Mouse (Mus musculus) adrenal gland, postnatal 14 days (tissue): ENCODE data around the gene Smarcc1. TPM values are rescaled to one million over a fixed set of nuclear protein-coding genes. Genes with fewer than 3 reads are reported as not detected.
"Not testable (repeated sequence)": the region's sequence is repeated elsewhere in the genome, so short reads cannot be mapped to it uniquely, and the experiment has no call there.

Experiments used
- DNase-seq: peaks from one replicate; pipeline ENCODE4 v3.0.0; 2021; ENCODE audit warnings: mixed read lengths
- long read RNA-seq, 2 experiments: library from polyadenylated mRNA; stranded (forward); transcript quantifications; one replicate each; pipeline ENCODE4 v2.0.0; 2021
- total RNA-seq: library from RNA; stranded (reverse); gene quantifications from 2 replicates; pipeline ENCODE4 v1.2.3, GENCODE M21; 2021

The Smarcc1 gene
- total RNA-seq: 55.9 and 57.0 TPM in 2 replicates
- long read RNA-seq, experiment 1, partial matches to known transcripts: 8 of 12 reads
- long read RNA-seq, experiment 1, other reads (novel, unspliced or antisense): 4 of 12 reads
- long read RNA-seq, experiment 2, full-length matches to known transcripts: 6 of 18 reads
- long read RNA-seq, experiment 2, partial matches to known transcripts: 12 of 18 reads
- long read RNA-seq, experiment 2, other reads (novel, unspliced or antisense): 0 of 18 reads

DNA sequence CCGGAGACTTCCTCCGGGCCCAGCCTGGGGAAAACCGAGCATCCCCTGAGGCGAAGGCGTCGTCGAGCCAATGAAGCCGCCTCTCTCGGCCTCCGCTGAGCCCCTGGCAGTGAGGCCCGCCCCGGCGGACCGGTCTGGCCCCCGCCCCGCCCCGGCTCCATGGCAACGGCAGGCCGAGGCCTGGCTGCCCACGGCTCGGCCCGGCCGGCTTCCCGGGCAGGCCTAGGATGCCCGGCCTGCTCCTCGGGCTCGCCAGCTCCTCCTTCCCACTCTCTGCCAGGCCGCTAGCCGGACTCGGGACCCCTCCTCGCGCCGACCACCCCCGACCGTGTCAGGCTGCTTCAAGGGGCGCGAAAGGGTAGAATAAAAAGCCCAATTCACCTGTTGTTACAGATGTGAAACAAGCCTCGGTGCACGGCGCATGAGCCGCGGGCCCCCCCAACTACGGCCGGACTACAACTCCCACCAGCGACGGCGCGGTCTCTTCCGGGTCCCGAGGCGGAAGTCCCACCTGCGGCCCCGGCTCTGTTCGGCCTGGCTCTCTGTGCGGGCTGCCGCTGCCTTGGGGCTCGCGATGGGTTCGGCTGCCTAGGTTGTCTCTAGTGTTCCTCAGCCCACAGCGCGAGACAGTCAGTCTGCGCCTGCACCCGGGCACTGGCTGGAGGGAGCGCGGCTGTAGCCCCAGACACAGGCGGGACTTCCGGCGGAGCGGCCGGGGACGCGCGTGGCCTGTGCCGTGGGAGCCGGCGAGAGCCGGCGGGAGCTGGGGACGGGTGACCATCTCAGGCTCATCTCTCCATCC, at the start of gene Smarcc1:
Gene Smarcc1 (plus strand): TSS at position 732 of the 802 bp plus-strand sequence.
- peak; percentile 93 for DNase-seq

DNA sequence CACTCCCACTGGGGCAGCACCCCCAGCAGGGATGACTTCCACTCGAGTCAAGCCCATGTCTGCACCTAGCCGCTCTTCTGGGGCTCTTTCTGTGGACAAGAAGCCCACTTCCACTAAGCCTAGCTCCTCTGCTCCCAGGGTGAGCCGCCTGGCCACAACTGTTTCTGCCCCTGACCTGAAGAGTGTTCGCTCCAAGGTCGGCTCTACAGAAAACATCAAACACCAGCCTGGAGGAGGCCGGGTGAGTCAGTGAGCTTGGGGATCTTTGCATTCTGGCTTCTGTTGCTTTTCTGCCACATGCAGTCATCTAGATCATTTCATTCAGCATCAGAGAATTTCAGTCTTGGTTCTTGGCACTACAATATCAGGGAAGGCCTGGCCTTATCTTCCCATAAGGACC, 48.8 kb upstream of the Smarcc1 start:
- peak; percentile 69 for DNase-seq

DNA sequence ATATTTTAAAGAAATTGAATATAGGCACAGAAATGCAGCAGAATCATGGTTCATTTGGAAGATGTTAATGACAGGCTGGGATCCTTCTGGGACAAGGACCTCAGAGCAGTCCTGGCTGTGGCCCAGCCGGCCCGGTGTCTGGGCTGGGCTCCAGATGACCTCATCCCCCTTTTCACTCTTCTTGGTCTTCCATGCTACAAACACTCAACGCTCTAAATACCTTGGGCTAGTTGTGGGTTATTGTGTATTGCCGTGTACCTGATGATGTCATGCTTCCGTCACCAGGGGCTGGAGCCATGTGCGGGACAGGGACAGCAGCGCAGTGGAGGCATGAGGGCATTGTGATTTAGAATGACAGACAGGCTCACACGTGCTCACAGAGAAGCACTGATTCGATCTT, 47.1 kb upstream of the Smarcc1 start:
- DNase-seq: peak; percentile 83

DNA sequence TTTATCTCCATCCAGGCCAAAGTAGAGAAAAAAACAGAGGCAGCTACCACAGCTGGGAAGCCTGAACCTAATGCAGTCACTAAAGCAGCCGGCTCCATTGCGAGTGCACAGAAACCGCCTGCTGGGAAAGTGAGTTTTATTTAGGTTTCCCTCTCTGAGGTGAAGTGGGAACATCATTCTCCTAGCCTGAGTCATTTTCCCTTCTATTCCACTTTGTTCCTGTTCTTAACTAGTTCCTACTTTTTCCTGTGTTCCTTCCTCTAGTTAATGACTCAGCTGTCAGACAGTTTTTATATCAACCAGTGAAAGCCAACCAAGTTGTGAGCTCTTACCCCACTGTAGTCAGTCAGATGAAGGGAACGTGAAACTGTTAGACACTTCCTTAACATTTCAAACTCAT, 46.5 kb upstream of the Smarcc1 start:
- DNase-seq: no peak

DNA sequence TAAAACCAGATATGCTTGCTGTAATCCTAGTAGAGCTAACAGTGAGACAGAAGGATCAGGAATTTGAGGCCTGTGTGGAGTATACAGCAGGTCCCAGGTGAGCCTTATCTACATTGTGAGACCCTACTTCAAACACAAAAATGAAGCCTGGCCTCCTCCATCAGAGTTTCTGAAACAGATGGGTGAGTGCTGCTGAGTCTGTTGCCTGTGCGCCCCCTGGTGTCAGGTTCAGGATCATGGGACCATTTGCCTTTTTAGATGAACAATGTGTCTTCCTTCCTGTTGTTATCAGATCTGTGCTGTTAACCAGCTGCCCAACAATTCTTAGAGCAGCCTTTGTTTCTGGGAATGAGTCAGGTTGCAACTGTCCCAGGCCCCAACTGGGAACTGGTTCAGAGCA, 45.7 kb upstream of the Smarcc1 start:
- peak; percentile 88 for DNase-seq

DNA sequence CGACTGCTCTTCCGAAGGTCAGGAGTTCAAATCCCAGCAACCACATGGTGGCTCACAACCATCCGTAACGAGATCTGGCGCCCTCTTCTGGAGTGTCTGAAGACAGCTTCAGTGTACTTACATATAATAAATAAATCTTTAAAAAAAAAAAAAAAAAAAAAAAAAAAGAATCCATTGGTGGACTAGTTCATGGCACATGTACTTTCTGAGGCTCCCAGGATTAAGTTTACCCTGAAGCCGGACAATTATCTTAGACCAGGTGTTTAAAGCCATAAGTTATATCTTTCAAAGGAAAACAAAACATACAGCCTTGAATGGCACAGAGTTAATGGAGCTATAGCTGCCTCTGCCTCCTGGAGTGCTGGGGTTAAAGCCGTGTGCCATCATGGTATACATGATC, 41.0 kb upstream of the Smarcc1 start:
- DNase-seq: not testable (repeated sequence)

DNA sequence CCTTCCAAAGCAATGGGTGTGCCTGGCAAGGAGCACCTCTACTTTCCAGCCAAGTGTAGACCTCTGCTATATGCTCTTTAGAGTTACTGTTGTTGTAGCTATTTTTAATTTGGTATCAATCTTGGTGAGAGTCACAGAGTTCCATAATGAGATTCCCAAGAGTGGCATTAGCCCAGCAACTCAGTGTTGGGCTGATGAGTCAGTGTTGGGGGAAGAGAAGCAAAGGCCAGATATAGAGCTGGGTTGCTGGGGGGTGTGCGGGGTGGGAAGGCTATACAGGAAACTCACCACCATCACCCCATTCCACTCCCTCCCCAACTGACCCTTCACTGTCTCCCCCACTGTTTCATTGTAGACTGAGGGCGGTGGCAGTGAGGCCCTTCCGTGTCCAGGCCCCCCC, 36.4 kb upstream of the Smarcc1 start:
- no peak for DNase-seq

DNA sequence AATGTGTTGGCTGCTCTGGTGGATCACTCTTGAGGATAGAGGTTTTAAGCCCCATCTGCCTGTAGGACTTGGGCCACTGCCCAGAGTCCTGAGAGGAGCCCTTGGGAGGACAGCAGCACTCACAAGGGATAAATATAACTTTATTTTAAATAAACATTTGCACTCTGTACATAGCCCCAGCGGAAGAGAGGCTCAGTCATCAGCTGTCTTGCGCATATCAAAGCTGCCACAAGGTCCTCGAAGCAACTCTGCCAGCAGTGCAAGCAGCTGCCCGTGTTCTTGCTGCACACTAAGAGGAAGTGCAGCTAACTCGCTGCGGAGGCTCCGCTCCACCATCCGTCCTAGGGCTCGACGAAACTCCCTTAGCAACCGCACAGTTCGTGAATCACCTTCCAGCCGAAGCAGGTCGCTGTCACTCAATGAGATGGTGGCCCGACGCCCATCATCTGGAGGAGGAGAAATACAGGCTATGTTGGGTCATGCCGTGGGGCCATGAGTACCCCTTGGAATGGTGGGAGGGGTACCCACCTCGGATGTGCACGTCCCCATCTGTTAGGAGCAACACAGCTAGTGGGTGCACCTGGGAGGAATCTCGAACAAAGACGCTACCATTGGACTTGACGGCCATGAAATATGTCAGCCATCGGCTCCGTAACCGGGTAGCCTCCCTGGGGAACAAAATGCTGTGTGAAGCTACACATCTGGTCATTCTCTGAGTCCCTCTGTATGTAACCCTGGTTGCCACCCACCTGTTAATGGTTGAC, 33.1 kb upstream of the Smarcc1 start:
- peak; percentile 29 for DNase-seq

DNA sequence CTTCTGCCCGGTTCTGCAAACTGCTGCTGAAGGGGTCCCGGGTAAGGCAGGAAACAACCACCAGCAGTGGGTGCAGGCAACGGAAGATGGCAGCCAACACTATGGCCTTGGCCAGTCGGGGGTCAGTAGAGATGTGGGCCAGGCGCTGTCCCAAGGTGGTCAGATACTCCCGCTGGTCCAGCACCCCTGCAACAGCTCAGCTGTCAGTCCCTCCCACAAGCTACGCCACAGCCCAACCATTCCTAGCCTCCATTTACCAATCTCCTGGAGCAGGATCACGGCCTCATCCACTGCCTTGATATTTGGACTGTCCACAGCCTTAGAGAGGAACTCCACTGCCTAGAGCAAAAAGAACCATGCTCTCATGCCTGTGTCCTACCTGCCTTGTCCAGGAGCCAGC, 31.8 kb upstream of the Smarcc1 start:
- no peak for DNase-seq

DNA sequence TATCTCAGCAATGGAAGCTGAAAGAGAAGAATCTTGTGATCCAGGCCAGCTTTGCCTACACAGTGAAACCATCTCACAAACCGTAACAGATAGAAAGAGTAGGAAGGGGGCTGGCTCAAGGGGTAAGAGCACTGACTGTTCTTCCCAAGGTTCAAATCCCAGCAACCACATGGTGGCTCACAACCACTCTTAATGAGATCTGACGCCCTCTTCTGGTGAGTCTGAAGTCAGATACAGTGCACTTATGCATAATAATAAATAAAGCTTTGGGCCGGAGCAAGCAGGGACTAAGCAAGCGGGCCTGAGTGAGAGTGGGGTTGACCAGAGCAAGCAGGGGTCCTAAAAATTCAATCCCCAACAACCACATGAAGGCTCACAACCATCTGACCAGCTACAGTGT, 24.2 kb upstream of the Smarcc1 start:
- DNase-seq: peak; percentile 51

DNA sequence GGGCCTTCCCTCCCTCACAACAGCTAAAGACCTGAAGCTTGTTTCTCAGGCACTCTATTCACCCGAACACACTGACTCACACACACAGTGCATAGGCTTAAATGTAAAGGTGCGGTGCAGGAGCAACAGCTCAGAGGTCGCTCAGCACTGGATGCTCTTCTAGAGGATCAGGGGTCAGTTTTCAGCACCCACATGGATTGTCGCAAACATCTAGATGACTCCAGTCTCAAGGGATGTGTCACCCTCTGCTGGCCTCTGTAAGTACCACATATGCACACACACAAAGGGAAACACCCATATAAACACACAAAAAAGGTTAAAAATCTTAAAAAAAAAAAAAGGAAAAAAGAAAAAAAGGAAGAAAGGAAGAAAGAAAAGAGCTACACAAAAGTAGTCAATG, 22.7 kb upstream of the Smarcc1 start:
- no peak for DNase-seq

DNA sequence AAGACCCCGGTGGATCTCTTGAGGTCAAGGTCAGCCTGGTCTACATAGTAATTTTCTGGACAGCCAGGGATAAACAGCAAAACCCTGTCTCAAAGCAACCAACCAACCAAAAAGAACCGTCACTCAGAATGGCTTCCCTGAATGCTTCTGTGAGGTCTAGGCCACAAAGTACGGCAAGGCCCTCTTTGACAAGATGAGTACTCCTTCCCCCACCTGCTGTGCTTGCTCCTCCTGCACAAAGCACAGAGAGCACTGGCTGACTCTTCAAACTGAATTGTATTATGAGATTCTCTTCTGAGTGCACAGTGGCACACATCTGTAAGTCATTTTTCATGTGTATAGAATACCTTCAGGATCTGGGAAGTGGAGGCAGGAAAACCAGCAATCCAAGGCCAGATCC, 19.7 kb upstream of the Smarcc1 start:
- no peak for DNase-seq

DNA sequence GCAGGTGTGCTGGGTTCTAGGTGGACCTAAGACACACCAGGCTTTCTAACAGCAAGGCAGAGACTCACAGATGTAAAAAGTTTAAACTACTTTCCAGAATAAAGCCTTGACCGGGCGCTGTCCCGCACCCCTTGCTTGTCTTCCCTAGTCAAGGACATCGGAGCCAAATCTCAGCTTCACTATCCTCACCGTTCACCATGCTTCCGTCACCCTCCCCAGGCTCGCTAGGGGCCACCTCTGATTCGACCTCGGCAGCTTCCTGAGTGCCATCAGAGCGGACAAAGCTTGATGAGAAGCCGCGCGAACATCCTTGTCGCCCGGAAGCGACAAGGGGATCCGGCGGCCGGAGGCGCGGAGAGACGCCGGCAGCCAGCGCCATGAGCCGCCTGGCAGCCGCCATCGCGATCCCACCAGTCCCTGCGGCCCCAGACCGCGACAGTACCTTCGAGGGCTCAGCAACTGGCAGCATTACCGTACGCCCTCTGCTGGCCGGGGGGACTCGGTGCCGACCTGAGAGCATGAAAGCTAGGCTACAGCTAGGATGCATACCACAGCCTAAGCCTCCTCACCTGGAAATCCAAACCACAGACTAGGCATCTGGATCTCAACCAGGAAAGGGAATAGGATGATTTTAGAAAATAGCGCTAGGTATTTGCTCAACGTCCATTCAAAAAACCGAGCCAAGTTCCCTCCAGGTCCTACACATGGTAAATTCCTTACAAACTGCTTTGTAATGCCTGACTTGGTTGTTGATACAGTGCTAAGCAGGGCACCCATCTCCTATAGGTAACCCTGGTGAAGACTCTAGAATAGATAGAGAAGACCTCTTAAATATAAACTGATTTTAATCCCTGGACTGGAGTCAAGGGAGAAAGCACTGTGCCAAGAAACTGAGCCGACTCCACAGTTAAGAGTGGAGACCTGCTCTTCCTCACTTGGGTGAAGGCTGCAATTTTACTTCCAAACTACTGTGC, 16.6 kb upstream of the Smarcc1 start:
- peak; percentile 98 for DNase-seq

DNA sequence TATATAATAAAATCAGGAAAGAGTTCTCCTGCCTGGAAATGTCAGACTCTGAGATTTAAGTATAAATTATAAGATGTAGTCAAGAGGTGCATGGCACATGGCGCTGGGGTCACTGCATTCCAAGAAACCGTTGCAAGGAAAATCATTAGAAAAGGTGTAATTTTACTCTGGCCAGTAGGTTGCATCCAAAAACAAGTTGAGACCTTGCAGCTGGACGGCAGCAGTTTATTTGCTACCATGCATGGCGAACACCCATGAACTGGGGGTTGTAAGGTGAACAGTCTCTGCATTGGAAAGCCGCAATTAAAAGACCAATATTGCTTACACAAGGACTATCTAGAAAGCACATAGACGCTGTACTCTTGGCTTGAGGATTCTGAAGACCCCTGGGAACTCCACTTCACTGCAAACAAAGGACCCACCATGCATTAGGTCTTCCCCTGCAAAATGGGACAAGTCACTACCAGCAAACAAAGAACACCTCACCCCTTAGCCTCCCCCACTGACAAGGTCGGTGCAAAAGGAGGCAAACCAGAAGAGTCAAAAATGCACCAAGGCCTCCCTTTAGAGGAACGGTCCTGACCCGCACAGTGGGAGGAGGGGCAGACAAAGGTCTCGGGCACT, 1.0 kb upstream of the Smarcc1 start:
- DNase-seq: no peak

DNA sequence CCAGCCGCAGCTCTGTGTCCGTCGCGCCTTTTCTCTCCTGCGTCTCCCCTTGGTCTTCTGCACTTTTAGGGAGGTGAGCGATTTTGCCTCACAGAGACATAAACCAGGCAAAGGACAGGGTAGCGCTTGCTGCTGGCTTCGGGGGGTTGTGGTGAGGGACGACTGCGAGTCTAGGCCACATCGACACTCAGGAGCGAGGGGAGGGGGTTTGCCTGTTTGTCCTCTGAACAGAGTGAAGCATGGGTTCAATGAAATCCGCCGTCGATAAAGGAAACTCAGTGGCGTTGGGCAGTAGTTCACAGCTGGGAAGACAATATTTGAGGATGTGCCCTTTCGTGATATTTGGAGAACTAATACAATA, 251 bp downstream of the Smarcc1 start, which contains the start of gene Dhx30:
Gene Dhx30 (minus strand): TSS at position 52 of the 361 bp plus-strand sequence.
- DNase-seq: no peak

DNA sequence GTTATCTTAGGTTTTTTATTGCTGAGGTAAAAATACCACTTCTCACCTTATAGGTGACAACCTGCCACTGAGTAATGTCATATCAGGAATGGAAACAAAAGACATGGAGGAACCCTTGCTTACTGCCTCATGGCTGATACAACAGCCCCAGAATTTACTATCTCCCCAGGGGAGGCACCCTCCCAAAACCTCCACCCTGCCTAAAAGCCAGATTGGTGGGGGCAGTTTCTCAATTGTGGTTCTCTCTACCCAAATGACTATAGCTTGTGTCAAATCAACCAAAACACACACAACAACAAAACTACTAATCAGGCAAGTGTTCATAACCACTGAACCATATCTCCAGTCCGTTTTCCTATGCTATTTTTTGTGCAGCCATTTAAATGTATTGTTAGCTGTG, 741 bp downstream of the Smarcc1 start:
- DNase-seq: no peak

DNA sequence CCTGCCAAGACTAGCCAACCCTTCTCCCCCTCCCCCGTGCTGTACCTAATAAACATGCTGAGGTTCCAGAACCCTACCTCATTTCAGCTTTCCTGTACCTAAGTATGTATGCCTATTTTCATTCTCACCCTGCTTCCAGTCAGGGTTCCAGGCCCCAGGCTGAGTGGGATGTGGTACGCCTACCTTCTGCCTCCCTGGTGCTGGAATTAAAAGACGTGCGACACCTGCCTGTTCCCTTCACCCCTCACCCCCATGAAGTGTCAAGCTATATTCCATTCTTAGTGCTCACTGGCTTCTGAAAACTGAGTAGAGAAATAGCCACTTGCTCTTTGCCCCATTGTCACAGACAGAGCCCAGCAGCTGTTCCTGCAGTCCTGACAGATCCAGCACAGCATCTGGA, 3.9 kb downstream of the Smarcc1 start:
- DNase-seq: no peak

DNA sequence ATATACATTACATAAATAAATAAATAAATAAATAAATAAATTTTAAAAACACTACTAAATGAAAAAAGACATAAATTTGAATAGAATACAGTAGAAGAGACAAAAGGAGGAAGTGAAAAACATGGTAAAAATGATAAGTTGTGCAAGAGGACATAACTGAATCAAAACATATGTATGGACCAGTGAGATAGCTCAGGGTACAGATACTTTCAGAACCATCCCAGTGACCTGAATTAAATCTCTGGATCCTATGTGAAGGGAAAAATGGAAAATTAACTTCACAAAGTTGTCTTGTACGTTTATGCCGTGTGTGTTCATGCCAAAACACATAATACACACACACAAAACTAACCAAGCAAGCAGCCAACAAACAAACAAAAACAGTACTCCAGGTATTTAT, 5.8 kb downstream of the Smarcc1 start:
- no peak for DNase-seq

DNA sequence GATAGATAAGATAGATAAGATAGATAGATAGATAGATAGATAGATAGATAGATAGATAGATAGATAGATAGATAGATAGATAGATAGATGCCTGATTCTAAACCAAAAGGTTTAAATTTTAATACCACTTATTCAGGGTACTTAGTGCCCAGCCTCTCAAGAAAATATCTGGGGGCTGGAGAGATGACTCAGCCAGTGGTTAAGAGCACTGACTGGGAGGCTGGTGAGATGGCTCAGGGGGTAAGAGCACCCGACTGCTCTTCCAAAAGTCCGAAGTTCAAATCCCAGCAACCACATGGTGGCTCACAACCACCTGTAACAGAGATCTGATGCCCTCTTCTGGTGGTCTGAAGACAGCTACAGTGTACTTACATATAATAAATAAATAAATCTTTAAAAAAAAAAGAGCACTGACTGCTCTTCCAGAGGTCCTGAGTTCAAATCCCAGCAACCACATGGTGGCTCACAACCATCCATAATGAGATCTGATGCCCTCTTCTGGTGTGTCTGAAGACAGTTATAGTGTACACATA, 6.6 kb downstream of the Smarcc1 start:
- DNase-seq: not testable (repeated sequence)

DNA sequence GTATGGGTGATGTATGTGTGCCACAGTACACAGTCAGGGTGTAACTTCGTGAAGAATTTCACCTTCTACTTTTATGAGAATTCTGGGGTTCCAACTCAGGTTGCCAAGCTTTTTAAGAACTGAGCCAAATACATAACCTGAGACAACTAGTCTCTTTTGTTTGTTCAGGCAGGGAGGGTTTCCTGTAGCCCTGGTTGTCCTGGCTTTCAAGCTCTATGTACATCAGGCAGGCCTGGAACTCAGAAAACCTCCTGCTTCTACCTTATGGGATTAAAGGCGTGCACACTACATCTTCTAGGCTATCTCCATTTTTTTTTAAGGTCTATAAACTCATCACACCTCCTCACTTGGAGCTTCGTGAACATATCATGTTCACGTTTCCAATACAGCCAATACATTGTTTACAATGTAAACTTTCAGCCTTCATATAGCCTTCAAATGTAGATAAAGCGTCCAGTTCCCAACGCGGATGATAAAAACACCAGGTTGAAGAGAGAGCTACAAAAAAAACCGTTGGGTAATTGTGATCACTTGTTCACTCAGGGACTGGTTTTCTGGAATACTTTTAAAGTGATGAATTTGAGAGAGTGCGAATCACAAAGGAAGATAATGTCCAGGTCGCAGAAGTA, 13.5 kb downstream of the Smarcc1 start:
- no peak for DNase-seq
